Mouse (Mus musculus): Measurements from ENCODE around the gene Abcc12. TPM values are rescaled to one million over a fixed set of nuclear protein-coding genes. Genes with fewer than 3 reads are reported as not detected.
A peak's percentile ranks its signal among the peaks of the same experiment; 100 is the strongest.

Gene Abcc12
- total and polyA plus RNA-seq, 2 experiments from 2014 or later: 0.57 to 0.62 TPM

GRCm38 (mm10) chr8:86595671-86596070 is 15.2 kb upstream of the Abcc12 start:
- DNase-seq (no peak), ATAC-seq (no peak)
- no peak for TF ChIP-seq CTCF (IDR thresholded peaks at IDR 0.05; ENCODE audit: low read depth)
- WGBS: 85% methylated on average over 5 of the region's 5 CpGs
- no peak overlapping the region for H3K4me3 ChIP-seq (ENCODE audit: low read depth, low read length)
- H3K27me3 ChIP-seq (ENCODE audit: insufficient read depth, low read length): no peaks in the 10 kb centered on the region
- H3K9me3 ChIP-seq (ENCODE audit: low read length): no peaks in the 10 kb centered on the region
- no peaks in the 10 kb centered on the region for H3K4me1 ChIP-seq (ENCODE audit: insufficient read depth)
- H3K9ac ChIP-seq: no peak overlapping the region
- H3K36me3 ChIP-seq (ENCODE audit: insufficient read depth): no peaks in the 10 kb centered on the region
- H3K27ac ChIP-seq (ENCODE audit: low read depth, low read length): no peak overlapping the region
- H3K4me2 ChIP-seq (ENCODE audit: low read depth): no peak overlapping the region

GRCm38 (mm10) chr8:86594159-86594796 is 13.8 kb upstream of the Abcc12 start:
- H3K4me3 ChIP-seq (ENCODE audit: low read depth, low read length): no peak overlapping the region

GRCm38 (mm10) chr8:86593099-86593498 is 12.6 kb upstream of the Abcc12 start:
- 70% methylated on average over 10 of the region's 10 CpGs for WGBS
- Histone ChIP-seq H3K9me3 (ENCODE audit: low read length) (no peaks in the 10 kb centered on the region), H3K27ac (ENCODE audit: low read depth, low read length) (no peak overlapping the region), H3K27me3 (ENCODE audit: insufficient read depth, low read length) (no peaks in the 10 kb centered on the region), H3K4me3 (ENCODE audit: low read depth, low read length) (no peak overlapping the region), H3K36me3 (ENCODE audit: insufficient read depth) (no peaks in the 10 kb centered on the region), H3K4me1 (ENCODE audit: insufficient read depth) (no peaks in the 10 kb centered on the region), H3K9ac (no peak overlapping the region), H3K4me2 (ENCODE audit: low read depth) (no peak overlapping the region)
- TF ChIP-seq CTCF (IDR thresholded peaks at IDR 0.05; ENCODE audit: low read depth): no peak
- DNase-seq (no peak), ATAC-seq (no peak)

More at GRCm38 (mm10) chr8:86594159-86594796, 13.8 kb upstream of the Abcc12 start:
- no peaks in the 10 kb centered on the region for H3K36me3 ChIP-seq (ENCODE audit: insufficient read depth)
- no peak overlapping the region for H3K4me2 ChIP-seq (ENCODE audit: low read depth)
- H3K9ac ChIP-seq: no peak overlapping the region
- no peaks in the 10 kb centered on the region for H3K4me1 ChIP-seq (ENCODE audit: insufficient read depth)
- no peak overlapping the region for H3K27ac ChIP-seq (ENCODE audit: low read depth, low read length)
- 81% methylated on average over 3 of the region's 3 CpGs for WGBS
- no peaks in the 10 kb centered on the region for H3K9me3 ChIP-seq (ENCODE audit: low read length)
- DNase-seq (no peak), ATAC-seq (no peak)
- no peaks in the 10 kb centered on the region for H3K27me3 ChIP-seq (ENCODE audit: insufficient read depth, low read length)
- no peak for TF ChIP-seq CTCF (IDR thresholded peaks at IDR 0.05; ENCODE audit: low read depth)

- WGBS: 88% methylated on average over 5 of the region's 5 CpGs
- Histone ChIP-seq H3K36me3 (ENCODE audit: insufficient read depth) (no peaks in the 10 kb centered on the region), H3K4me2 (ENCODE audit: low read depth) (no peak overlapping the region)
Measured at GRCm38 (mm10) chr8:86588338-86588737, 7.9 kb upstream of the Abcc12 start.

GRCm38 (mm10) chr8:86586642-86587041 is 6.2 kb upstream of the Abcc12 start:
- H3K27ac ChIP-seq (ENCODE audit: low read depth, low read length): no peak overlapping the region
- no peak overlapping the region for H3K9ac ChIP-seq
- no peak overlapping the region for H3K4me3 ChIP-seq (ENCODE audit: low read depth, low read length)
- H3K4me1 ChIP-seq (ENCODE audit: insufficient read depth): no peaks in the 10 kb centered on the region
- 49% methylated on average over 6 of the region's 6 CpGs for WGBS
- no peak for DNase-seq
- no peak for ATAC-seq
- no peak overlapping the region for H3K4me2 ChIP-seq (ENCODE audit: low read depth)
- H3K9me3 ChIP-seq (ENCODE audit: low read length): no peaks in the 10 kb centered on the region
- H3K27me3 ChIP-seq (ENCODE audit: insufficient read depth, low read length): no peaks in the 10 kb centered on the region
- no peaks in the 10 kb centered on the region for H3K36me3 ChIP-seq (ENCODE audit: insufficient read depth)
- TF ChIP-seq CTCF (IDR thresholded peaks at IDR 0.05; ENCODE audit: low read depth): peak; percentile 45

More at GRCm38 (mm10) chr8:86588338-86588737, 7.9 kb upstream of the Abcc12 start:
- no peaks in the 10 kb centered on the region for H3K27me3 ChIP-seq (ENCODE audit: insufficient read depth, low read length)
- ATAC-seq (no peak), DNase-seq (no peak)
- no peak for TF ChIP-seq CTCF (IDR thresholded peaks at IDR 0.05; ENCODE audit: low read depth)
- no peak overlapping the region for H3K4me3 ChIP-seq (ENCODE audit: low read depth, low read length)
- H3K9me3 ChIP-seq (ENCODE audit: low read length): no peaks in the 10 kb centered on the region
- H3K9ac ChIP-seq: no peak overlapping the region
- no peaks in the 10 kb centered on the region for H3K4me1 ChIP-seq (ENCODE audit: insufficient read depth)
- H3K27ac ChIP-seq (ENCODE audit: low read depth, low read length): no peak overlapping the region

GRCm38 (mm10) chr8:86586058-86586457 is 5.6 kb upstream of the Abcc12 start:
- Histone ChIP-seq H3K4me1 (ENCODE audit: insufficient read depth) (no peaks in the 10 kb centered on the region), H3K27me3 (ENCODE audit: insufficient read depth, low read length) (no peaks in the 10 kb centered on the region), H3K9me3 (ENCODE audit: low read length) (no peaks in the 10 kb centered on the region), H3K4me2 (ENCODE audit: low read depth) (no peak overlapping the region), H3K9ac (no peak overlapping the region), H3K27ac (ENCODE audit: low read depth, low read length) (no peak overlapping the region), H3K36me3 (ENCODE audit: insufficient read depth) (no peaks in the 10 kb centered on the region), H3K4me3 (ENCODE audit: low read depth, low read length) (no peak overlapping the region)
- 39% methylated on average over 5 of the region's 5 CpGs for WGBS
- no peak for TF ChIP-seq CTCF (IDR thresholded peaks at IDR 0.05; ENCODE audit: low read depth)
- ATAC-seq (no peak), DNase-seq (no peak)

GRCm38 (mm10) chr8:86585532-86585931 is 5.0 kb upstream of the Abcc12 start:
- Histone ChIP-seq H3K27me3 (ENCODE audit: insufficient read depth, low read length) (no peaks in the 10 kb centered on the region), H3K4me2 (ENCODE audit: low read depth) (peak overlapping the region; percentile 53), H3K9ac (peak overlapping the region; percentile 49), H3K4me1 (ENCODE audit: insufficient read depth) (no peaks in the 10 kb centered on the region), H3K36me3 (ENCODE audit: insufficient read depth) (no peaks in the 10 kb centered on the region), H3K27ac (ENCODE audit: low read depth, low read length) (peak overlapping the region; percentile 71), H3K9me3 (ENCODE audit: low read length) (no peaks in the 10 kb centered on the region), H3K4me3 (ENCODE audit: low read depth, low read length) (peak overlapping the region; percentile 43)
- ATAC-seq (peak; percentile 88), DNase-seq (peak; percentile 93)
- TF ChIP-seq CTCF (IDR thresholded peaks at IDR 0.05; ENCODE audit: low read depth): peak; percentile 95
- under 1% methylated on average over 16 of the region's 16 CpGs for WGBS
